Mouse (Mus musculus): ENCODE measurements around the gene Ptx4.

DNA sequence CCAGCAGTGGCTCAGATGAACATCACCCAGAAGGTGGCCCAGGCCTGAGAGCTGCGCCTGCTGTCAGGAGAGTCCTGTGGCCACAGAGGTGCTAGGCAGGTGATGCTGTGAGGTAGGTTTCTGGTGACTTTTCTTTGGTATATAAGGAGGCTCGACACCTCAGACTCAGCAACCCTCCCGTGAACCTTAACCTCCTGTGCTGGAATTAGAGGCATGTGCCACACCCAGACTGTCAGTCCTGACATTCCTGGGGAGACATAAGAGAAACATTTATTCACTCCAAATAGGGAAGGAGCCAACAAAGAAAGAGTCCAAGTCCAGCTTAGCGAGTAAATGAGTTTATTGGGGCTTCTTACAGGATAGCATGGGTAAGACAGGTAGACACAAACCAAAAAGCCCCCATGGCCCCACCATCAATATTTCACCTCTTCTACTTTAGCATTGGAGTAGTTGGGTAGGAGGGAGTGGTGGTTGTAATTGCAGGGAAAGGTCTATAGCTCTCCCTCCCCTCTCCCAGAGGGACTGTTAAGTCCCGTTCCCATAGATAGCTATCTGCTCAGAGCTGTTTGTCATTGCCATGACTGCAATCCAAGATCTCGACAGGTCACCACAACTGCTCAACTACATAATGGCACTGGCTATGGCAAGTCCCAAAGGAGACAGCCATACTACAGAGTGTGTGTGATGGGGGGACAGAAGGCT, 45.6 kb downstream of the Ptx4 start:
- TF ChIP-seq CTCF (IDR thresholded peaks at IDR 0.05; ENCODE audit: control insufficient read depth, insufficient read depth, insufficient read length), result no peak
- no peak for TF ChIP-seq MYOD1 (IDR thresholded peaks at IDR 0.05; ENCODE audit: control insufficient read depth, insufficient read length, low read depth)
- TF ChIP-seq USF1 (IDR thresholded peaks at IDR 0.05; ENCODE audit: low read depth), result no peak

All from C2C12 (cell line).